Mouse (Mus musculus) regulatory T cell (primary cell): ENCODE results near the gene Olfr531.

ENCODE experiments used
- in situ Hi-C: fragments of 300-600 bp; cut with MboI, MseI; formaldehyde crosslinking; loops from one replicate; pipeline ENCODE4 v1.15.1; 2025; ENCODE audit warnings: high pct_unique_total_duplicates

The Olfr531 gene

DNA sequence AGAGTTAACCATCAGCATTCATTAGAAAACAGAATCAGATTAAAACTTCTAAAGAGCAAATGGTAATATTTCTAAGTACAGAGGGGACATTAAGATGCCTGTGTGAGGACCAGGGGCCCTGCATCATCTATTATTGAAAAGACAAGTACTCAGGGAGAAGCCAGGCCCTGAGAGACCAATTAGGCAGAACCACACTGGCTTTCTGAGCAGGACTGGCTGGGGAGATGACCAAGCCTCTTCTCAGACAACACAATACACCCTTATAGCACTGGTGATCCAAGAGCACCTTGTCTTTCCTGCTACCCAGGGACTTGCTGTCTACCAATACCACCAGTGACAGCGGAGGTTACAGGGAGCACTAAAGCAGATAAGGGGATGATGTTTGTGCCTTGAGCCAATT lies at the start of gene Olfr531:
Gene Olfr531, minus strand, starts transcription at position 101 of the 400 bp plus-strand sequence.
- in situ Hi-C loops = loop anchor here (10.0 kb wide), 1 partner anchor 352 kb away; no protein-coding TSS in a partner anchor

DNA sequence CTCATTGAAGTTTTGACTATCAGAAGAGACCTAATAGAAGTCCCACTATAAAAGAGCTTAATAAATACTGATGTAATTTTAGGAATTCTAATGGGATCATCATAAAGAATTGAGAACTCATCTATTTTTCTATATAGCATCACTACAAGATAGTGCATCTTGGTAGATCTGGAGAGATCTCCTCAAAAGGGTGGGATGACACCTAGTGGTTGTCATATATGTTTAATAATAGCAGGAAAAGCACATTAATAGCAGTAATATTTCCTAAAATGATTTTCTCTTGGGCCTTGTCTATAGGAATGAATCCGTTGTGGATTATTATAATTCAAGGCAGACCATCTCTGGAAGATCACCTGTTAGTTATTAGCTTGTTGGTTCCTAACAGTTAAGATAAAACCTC lies 40.4 kb upstream of the Olfr531 start:
- in situ Hi-C loops = no loop called here

DNA sequence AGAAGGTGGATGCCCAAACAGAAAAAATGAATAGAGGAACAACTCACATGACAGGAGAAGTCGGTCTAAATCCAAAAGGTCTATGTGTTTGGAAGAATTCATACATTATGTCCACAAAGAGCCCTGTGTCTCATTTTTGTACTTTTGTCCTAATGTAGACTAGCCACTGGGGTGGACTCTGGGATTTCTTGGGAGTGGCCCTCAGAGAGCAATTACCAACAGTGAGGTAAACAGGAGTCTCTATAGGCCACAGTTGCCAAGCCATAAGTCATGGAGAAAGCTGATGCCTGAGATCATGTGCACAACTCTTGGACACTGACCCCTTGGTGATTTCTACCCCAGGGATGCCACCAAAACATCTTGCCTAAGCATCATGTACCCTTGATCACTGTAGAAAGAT lies 18.8 kb upstream of the Olfr531 start, which contains the start of gene Olfr532:
Gene Olfr532, minus strand, starts transcription at position 101 of the 400 bp plus-strand sequence.
- in situ Hi-C loops = no loop called here

DNA sequence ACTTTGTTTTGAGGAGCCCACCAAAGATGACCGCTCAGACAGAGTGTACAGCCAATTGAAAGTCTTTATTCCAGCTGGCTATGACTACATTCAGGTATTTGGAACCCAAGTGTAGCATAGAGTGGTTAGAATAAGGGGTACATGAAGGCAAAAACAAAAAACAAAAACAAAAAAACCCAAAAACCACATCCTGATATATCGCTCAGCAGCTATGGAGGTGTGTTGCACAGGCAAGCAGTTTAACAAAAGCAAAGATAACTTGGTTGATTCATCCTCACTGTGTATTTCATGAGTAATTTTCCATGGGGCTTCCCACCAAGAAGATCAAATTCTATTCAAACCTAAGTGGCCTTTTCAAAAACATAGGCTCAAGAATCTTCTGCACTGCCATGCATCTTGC lies 25.8 kb downstream of the Olfr531 start:
- in situ Hi-C loops = no loop called here

DNA sequence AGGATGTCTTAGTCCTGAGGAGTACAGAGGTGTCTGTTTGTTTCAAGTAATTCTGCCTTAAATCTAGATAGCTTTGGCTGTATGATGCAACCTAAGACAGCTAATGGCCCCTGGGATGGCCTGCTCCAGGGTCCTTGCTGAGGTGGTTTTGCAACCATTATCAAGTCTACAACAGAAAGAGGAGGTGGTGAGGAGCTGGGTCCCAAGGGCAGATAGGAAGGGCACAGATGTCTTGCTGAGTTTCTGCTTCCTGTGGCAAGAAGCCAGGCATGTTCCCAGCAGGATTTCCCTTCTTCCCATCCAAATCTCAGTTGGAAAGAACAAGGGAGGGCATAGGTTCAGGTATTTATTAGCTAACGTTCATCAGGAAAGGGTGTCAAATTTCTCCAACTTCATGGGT lies 26.5 kb downstream of the Olfr531 start, which contains the start of gene Olfr530:
Gene Olfr530, minus strand, starts transcription at position 101 of the 400 bp plus-strand sequence.
- in situ Hi-C loops = no loop called here

DNA sequence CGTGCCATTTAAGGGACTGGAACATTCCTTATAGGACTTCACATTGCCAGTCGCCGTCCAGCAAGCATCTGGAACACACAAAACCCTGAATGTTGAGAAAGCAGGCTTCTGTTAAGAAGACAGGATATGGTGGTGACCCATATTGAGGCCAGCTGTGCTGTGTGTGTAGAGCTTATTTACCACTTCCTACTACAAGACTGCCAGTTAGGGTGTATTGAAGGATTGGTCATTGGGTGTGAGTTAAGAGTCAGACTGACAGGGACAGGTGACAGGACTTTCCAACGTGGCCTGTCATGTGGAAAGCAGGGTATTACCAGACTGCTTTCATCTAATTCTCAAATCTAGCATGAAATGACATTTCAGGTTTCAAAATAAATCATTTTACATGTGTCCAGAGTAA lies 28.4 kb downstream of the Olfr531 start:
- in situ Hi-C loops = no loop called here

DNA sequence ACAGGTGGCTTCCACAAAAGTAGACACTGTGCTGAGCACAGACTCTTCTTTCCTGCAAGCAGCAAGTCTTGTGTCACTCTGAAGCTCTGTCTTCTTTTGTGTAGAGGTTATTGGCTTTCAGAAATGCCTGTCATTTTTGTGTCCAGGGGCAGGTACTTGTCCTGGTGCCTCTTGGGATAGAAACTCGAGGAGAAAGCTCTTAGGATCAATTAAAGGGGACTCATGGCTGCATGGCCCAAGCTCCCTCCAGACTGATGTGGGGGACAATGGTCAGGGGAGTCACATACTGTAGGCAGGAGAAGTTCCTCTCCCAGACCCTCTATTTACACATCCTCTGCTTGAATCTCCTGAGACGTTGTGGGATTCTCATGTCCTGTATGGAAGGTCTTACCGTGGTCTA lies 41.1 kb downstream of the Olfr531 start, which contains the start of gene Olfr60:
Gene Olfr60, minus strand, starts transcription at position 101 of the 400 bp plus-strand sequence.
- in situ Hi-C loops = no loop called here
